Mouse (Mus musculus): ENCODE data around the gene Kcna2. TPM values are rescaled to one million over a fixed set of nuclear protein-coding genes. Genes with fewer than 3 reads are reported as not detected.

Gene Kcna2
- polyA plus RNA-seq, 1 experiment from 2014 or later, result 0.05 TPM

GRCm38 (mm10) chr3:107162741-107163140, 61.8 kb downstream of the Kcna2 start:
- Histone ChIP-seq H3K9me3 (replicated peaks) (no peaks in the 10 kb centered on the region), H3K27me3 (replicated peaks) (peaks cover 27% of the 10 kb centered on the region), H3K27ac (no peak overlapping the region), H3K4me3 (no peak overlapping the region), H3K36me3 (no peaks in the 10 kb centered on the region), H3K9ac (no peak overlapping the region), H3K4me2 (no peak overlapping the region), H3K4me1 (no peaks in the 10 kb centered on the region)
- 85% methylated on average over 2 of the region's 2 CpGs for WGBS (ENCODE audit: insufficient replicate concordance)
- no peak for ATAC-seq

Other genes with a start within 250 kb of the Kcna2 start
- 4.4 and 5.3 TPM in 2 replicates for gene Kcna3, start 65.0 kb upstream of the Kcna2 start, polyA plus RNA-seq (2016; fragmentation: Nextera tagmentation; extraction: Ambion mirVana)
- gene Kcna10, start 81.9 kb downstream of the Kcna2 start, polyA plus RNA-seq (2016; fragmentation: Nextera tagmentation; extraction: Ambion mirVana), result not detected in 2 replicates
- gene Cym, start 120.6 kb downstream of the Kcna2 start, polyA plus RNA-seq (2016; fragmentation: Nextera tagmentation; extraction: Ambion mirVana), result not detected in 2 replicates
- not detected in 2 replicates for gene A630076J17Rik, start 129.5 kb downstream of the Kcna2 start, polyA plus RNA-seq (2016; fragmentation: Nextera tagmentation; extraction: Ambion mirVana)
- not detected in 2 replicates for gene Prok1, start 138.6 kb downstream of the Kcna2 start, polyA plus RNA-seq (2016; fragmentation: Nextera tagmentation; extraction: Ambion mirVana)
- 123 and 128 TPM in 2 replicates for gene Lamtor5, start 177.7 kb downstream of the Kcna2 start, polyA plus RNA-seq (2016; fragmentation: Nextera tagmentation; extraction: Ambion mirVana)
- gene Slc16a4, start 190.1 kb downstream of the Kcna2 start, polyA plus RNA-seq (2016; fragmentation: Nextera tagmentation; extraction: Ambion mirVana), result 1.0 and 1.2 TPM in 2 replicates
- gene Rbm15, start 232.5 kb downstream of the Kcna2 start, polyA plus RNA-seq (2016; fragmentation: Nextera tagmentation; extraction: Ambion mirVana), result 13.6 and 14.2 TPM in 2 replicates

Data from liver, embryonic 12.5 days (tissue).